Mouse (Mus musculus): ENCODE measurements around the gene Cby3.

The Cby3 gene

DNA sequence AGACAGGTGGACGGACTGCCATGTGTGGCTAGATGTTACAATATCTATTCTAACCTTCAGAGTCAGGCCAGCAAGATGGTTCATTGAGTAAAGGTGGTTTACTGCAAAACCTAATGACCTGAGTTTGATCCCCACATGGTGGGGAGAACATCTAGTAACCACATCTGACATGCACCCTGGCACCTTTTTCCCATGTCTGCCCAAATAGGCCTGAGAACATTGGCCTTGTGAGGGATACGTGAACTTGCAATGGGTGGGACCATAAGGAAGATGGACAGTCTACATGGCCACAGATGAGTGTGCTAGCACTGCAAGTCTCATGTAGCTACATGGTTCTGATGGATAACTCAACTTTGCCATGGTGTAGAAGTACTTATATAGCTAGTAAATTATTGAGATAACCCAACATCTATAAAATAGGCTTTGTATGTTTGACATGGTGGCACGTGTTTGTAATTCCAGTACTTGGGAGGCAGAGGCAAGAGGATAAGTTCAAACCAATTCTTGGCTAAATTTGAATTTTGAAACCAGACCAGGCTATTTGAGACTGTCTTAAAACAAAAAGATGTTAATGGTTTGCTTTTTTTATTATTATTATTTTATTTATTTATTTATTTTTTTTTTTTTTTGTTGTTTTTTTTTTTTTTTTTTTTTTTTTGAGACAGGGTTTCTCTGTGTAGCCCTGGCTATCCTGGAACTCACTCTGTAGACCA, 34.1 kb downstream of the Cby3 start:
- DNase-seq (ENCODE audit: low spot score in 2 of 2) = no peak

DNA sequence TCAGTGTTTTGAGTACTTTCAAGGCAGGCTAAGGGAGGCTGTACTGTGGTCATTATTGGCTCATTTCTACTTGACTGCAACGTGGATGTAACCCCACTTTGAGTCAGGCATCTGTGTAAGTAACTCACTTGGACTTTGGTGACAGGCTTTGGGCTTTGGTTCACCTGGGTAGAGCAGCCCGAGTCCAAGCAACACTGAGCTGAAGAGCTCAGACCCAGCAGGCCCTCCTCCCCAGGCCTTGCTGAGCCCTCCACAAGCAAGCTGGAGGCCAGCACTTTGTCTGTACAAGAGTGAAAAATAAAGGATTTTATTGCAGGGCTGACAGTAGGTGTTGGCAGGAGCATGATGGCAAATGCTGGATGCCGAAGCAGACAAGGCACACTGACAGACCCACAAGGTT, 34.7 kb downstream of the Cby3 start:
- no peak for DNase-seq (ENCODE audit: low spot score in 2 of 2)

- DNase-seq (ENCODE audit: low spot score in 2 of 2) = no peak
These were observed 35.4 kb downstream of the Cby3 start for GRCm38 (mm10) chr11:50389616-50390015.

- DNase-seq (ENCODE audit: low spot score in 2 of 2) = no peak
These were observed 37.2 kb downstream of the Cby3 start for GRCm38 (mm10) chr11:50391272-50391960.

DNA sequence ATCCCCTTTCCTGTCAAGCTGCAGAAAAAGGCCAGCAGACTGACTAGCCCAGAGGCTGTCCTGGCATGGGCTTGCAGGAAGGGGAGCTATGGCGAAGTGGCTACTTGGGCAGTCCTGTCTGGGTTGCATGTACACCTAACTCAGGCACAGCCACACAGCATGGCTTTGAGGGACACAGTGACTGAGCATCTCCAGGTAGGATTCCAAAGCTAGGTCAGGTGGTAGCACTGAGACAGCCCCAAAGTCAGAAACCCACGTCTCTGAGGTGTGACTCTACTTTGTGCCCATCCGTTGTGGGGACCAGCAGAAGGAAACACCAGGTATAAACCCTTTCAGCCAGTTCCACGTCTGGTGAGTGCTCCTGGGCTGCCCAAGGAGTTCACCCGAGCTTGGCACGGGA, 39.0 kb downstream of the Cby3 start:
- DNase-seq (ENCODE audit: low spot score in 2 of 2) = no peak

DNA sequence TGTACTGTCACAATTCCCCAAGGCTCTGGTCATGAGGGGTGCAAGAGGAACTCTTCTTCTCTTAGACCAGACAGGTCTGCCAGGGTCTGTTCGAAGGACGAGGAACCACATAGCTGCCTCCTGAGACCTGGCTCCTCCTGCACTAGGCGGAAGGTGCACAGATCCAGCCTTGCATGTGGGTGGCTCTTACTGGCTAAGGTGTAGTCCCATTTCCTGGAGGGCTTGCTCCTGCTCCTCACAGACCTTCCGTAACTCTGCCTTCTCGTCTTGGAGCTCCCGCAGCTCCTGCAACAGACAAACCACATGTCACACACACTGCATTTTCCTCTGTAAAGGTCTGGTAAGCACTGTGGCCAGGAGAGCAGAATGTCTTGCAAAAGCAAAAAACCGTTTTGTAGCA, 40.5 kb downstream of the Cby3 start:
- no peak for DNase-seq (ENCODE audit: low spot score in 2 of 2)

- no peak for DNase-seq (ENCODE audit: low spot score in 2 of 2)
These were observed 42.6 kb downstream of the Cby3 start for GRCm38 (mm10) chr11:50396766-50397307.

DNA sequence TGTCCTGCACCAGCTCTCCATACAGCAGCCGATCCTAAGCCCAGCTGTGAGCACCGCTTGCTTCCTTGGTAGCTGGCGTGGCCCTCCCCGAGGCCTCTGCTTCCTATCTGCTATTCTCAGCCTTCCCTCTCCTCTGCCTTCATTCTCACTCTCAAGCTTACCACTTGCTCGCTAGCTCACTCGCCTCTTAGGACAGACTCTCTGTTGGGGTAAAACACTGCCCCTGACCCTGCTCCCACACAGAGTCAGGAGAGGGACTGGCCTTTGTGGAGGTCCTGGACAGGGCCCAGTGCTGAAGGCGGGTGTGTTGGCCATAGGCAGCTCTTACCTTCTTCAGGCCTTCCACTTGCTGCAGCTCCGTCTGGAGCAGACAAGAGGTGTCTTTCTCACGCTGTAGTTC, 43.1 kb downstream of the Cby3 start:
- no peak for DNase-seq (ENCODE audit: low spot score in 2 of 2)

DNA sequence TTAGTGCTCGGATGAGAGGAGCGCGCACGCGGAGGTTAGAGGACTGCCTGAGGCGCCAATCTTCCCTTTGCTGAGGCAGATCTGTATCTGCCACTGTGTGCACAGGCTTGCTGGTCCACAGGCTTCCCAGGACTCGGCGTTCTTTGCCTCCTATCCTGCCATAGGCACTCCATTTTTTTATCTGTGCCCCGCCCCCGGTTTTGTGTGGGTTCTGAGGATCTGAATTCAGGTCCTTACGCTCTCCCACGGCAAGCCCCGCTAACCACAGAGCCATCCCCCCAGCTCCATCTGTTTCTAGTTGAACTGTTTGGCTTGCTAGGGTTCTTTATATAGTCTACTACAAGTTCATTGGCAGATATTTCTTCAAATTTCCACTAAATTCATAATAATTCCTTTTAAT, 44.5 kb downstream of the Cby3 start:
- DNase-seq (ENCODE audit: low spot score in 2 of 2) = no peak

GRCm38 (mm10) chr11:50402481-50402880, 48.2 kb downstream of the Cby3 start:
- no peak for DNase-seq (ENCODE audit: low spot score in 2 of 2)

DNA sequence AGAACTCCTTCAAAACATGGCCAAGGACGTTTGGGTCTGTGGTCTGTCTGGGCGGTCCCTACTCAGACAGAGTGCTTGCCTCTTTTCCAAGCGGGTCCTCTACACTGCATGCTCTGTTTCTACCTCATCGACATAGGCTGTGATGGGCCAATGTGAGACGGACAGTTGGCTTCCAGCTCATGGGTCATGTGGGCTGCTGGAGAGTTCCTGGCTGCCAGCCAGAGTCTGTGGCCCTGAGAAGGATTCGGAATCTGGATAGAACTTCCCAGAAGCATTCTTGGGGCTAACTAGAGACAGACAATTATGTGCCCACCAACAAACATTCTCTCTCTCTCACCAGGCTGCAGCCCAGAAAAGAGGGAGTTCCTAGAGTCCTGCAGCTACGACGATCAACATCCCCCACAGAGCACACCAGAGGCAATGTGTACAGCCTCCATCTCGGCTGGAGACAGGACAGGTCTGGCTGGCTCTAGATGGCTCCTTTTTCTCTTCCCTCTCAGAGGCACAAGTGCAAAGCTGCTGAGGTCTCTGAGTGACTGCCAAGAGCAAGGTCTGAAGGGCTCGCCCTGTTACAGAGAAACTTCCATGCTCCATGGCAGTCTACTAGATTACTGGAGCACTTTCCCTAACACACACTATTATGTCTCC, 49.2 kb downstream of the Cby3 start:
- DNase-seq (ENCODE audit: low spot score in 2 of 2) = no peak

- DNase-seq (ENCODE audit: low spot score in 2 of 2) = no peak
These were observed 53.0 kb downstream of the Cby3 start for GRCm38 (mm10) chr11:50407235-50407634.

Measured in right cerebral cortex, postnatal 36 days (tissue).